Mouse (Mus musculus): ENCODE measurements around the gene Klhl29.

DNA sequence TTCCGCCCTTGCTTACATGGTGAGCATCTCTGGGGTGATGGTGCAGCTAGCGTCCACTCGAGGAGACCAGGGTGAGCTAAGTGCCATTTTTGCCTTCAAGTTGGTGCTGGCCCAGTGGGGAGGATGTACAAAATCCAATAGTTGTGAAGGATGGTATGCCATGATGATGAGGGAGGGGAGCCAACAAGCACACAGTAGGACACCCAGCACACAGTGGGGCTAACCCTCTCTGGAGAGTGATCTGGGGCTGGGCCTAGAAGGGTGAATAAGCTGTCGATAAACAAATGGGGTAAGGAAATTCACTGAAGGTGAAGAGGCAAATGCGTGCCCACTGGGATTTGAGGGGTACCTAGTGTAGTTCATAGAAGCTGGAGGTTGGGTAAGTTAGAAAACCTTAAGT lies 290.8 kb downstream of the Klhl29 start:
- TF ChIP-seq POLR2A (IDR thresholded peaks at IDR 0.05; ENCODE audit: control insufficient read depth, low read depth, low read length): no peak
- TF ChIP-seq CTCF (IDR thresholded peaks at IDR 0.05; ENCODE audit: control insufficient read depth, insufficient read depth, insufficient replicate concordance, low read depth, low read length): no peak

Measured in testis, adult 2 months (tissue).